Mouse (Mus musculus) heart, embryonic 14.5 days (tissue): ENCODE data around the gene Olfr1402. TPM values are rescaled to one million over a fixed set of nuclear protein-coding genes. Genes with fewer than 3 reads are reported as not detected.

Source experiments
- polyA plus RNA-seq: library from polyadenylated mRNA; unstranded; fragments of >200 nt; fragmentation: Nextera tagmentation; extraction: Ambion mirVana; gene quantifications from 2 replicates; pipeline ENCODE4 v1.2.1, GENCODE M21; 2014

The Olfr1402 gene
- polyA plus RNA-seq, 1 experiment from 2014 or later, result not detected

Other genes starting within 250 kb of the Olfr1402 start
- gene Bcl9, start 124.1 kb downstream of the Olfr1402 start, polyA plus RNA-seq, result 30.5 and 32.1 TPM in 2 replicates
- gene Chd1l, start 188.2 kb upstream of the Olfr1402 start, polyA plus RNA-seq, result 14.0 and 15.2 TPM in 2 replicates
- gene Fmo5, start 206.8 kb upstream of the Olfr1402 start, polyA plus RNA-seq, result 3.6 and 3.7 TPM in 2 replicates
- 14.1 and 14.4 TPM in 2 replicates for gene Prkab2, start 236.2 kb upstream of the Olfr1402 start, polyA plus RNA-seq